Mouse (Mus musculus) cerebellum, postnatal 4 days (tissue): ENCODE measurements at regions not wholly inside any gene's neighbourhood (a gene's known extent, or its start where the extent isn't known, plus 50 kb on each side); places are given as distances from the start of the nearest gene placed in this dataset.
"Not testable (repeated sequence)": the region's sequence is repeated elsewhere in the genome, so short reads cannot be mapped to it uniquely, and the experiment has no call there.

Experiments used
- DNase-seq, 2 experiments: peaks; one replicate each; pipeline ENCODE4 v3.0.0; 2022; ENCODE audit warnings: low spot score in 2 of 2, mixed read lengths in 1 of 2

DNA sequence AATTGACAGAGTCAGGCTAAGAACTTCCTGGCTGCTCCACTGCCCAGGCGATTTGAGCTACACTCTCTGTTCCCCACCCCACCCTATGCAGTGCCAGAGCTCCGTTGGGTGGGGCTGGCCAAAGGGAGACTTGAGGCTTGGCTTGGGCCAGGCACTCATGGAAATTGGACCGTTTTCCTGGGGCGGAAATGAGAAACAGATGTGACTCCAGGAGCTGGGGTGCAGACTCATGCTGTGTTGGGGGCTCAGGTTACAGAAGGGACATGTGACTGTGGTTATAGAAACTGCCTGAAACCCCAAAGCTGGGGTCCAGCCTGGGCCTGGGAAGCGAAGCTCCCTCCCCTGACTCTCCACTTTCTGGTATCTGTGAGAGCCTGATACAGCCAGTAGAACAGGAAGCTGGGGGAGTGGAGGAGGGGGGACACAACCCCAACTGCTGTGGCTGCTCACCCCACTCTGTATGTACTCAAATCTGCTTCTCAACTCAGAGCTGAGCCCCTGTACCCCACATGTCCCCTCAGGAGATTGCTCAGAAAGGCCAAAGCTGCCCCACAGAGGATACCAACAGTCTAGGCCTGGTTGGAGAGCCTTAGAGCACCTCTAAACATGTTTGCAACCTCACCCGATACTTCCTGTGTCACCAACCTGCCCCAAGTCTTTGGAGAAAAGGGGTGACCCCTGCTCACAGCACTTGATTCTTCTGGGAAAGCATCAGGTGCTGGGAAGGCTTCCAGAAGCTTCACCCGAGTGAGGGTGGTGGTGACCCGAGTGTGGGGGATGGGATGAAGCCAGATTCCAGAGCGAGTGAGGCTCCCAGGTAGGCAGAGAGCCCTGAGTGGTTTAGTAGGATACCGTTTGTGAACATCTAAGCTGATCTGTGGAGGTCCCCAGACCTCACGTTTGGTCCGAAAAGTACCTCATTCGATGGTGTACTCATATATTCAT is 142.9 kb upstream of the Haao start:
- DNase-seq = no peak

DNA sequence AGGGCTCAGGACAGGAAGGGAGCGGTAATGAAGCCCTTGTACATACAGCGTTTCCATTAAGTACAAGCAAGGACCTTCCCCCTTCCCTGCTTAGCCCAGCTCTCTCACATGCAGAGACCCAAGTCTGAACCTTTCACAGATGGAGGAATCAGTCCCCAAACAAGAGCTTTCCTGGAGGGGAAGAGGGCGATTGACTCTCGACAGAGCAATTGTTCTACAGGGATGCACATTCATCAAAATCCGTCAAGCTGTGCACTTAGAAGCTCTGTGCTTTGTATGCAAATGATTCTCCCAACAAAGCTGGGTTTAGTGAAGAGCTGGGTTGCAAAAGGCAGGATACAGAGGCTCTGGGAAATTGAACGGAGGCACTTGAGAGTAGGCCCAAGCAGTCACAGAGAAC is 141.1 kb upstream of the Haao start:
- DNase-seq = no peak

DNA sequence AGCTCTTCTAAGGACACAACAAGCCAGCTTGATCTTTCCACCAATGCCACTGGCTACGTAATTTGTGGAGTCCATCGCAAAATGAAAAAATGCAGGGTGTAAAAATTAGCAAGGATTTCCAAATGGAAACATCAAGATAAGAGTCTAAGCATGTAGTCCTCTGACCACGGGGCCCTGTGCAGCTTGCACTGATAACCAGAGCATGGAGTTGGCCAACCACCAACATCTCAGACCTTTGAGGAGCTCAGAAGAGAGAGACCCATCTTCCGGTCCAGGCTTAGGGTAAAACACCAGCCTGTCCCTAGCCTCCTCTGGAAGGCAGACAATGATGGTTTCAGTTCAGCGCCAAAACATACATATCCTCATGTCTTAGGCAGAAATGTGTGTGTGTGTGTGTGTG is 140.4 kb upstream of the Haao start:
- no peak for DNase-seq

DNA sequence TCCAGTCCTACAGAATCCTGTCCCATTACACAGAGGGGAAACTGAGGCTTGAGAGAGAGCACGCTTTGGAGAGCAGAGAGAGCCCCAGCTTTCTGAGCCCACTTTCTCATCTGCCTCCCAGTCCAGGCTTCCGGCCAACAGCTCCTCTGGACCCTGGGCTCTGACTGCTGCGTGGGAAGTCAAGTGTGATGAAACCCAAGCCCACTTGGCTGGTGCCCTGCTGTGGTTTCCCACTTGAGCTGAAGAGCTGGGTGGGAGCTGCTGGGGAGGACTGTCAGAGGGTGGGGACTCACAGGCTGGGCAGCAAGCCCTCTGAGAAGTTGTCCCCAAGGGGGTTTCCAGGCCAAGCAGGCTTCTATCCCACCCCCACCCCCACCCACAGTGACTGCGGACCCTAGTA is 139.9 kb upstream of the Haao start:
- no peak for DNase-seq

DNA sequence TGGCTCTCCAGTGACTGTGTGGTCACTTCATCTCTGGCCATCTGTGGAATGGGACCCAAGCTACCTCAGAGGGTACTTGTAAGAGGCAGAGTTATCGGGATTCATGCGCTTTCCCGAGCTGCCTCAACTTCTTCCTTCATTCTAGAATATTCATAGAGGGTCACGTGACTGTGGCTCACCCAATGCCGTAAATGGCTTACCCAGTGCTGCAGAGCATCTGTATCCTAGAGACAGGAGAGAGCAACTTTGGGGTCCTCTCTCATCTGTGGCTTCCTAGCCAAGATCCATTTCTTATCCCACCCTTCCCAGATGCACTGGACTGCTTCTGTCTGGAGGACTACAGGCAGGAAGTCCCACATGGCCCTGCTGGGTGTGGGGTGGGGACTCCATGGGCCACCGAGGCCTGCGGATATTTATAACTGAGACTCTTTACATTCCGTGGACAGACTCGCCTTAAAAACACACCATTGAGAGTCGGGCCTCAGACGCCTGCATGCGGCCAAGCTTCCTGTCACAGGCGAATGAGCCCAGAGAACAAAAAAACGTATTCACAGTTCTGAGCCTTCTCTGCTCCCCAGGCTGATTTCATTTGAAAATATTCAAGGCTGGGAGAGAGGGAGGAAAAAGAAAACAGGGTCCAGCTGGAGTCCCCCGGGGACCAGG is 138.3 kb upstream of the Haao start:
- DNase-seq = no peak

DNA sequence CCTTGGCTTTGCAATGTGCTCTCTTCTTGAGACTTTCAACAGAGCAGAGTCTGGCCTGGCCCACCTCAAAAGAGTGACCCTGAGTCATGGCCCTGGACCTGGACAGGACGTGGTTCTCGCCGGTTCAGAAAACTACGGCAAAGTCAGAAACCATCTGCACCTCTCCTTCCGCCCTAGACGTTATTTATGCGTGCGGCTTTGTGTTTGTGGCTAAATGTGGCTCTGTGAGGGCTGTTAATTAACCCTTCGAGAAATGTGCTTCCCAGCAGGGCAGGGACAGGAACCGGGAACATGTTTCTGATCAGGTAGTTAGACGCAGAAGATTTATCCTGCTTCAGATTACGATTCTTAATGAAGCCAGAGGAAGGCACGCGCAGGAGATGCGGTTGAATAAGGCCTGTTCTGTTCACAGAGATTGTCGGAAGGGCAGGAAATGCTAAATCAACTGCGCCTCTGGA is 137.6 kb upstream of the Haao start:
- no peak for DNase-seq

DNA sequence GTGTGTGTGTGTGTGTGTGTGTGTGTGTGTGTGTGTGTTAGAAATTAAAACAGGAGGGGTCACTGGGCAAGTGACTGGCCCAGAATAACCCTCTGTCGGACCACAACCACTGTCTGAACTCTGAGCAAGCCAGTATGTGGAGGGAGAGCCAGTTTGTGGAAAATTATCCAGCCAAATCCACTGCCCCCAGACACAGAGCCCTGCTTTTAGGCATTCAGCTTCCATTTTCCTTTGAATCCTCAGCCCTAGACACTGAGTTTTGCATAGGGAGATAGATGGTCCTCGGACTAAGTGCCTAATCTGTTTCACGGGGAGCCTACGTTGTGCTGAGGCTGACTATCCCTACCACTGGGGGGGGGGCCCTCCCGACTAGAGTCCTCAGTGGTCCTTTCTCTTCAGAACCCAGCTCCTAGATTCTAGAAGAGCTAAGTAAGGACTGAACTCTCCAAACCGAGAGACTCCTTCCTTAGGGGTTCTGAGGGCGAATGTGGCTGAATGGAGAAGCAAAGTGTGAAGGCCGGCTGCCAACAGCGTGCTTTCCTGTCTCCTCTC is 136.2 kb upstream of the Haao start:
- DNase-seq = no peak

DNA sequence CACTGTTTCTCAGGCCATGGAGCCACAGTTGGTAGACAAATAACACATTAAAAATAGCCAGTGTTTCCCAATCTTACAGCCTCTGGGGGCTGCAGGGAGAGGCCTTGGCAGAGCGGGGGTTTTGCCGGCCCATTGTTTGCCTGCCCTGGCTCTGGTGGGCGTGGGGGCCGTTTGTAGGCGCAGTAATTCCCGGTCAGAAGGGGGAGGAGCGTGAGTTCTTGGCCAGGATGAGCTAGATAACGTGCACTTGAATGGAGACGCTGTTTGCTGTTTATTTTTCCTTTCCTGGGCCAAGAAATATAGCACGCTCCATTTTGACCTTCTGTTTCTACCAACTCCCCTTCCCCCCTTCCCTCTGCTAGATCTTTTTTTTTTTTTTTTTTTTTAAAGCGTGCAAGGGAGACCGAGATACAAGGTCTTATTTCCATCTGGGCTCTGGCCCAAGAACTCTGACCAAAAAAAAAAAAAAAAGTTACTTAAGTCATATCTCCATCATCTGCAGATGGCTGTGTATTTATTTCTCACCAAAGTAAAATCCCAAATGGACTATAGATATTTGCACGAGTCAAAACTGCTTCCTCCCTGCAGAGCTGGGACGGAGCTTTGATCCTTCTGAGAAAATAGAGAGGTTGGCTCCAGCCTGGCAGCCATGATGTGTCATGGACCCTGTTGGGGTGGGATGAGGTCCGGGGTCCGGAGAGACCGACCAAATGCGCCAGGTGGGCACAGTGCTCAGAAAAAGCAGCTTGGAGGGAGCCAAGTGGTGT is 135.5 kb upstream of the Haao start:
- DNase-seq = peak in 1 of 2 experiments; percentile 61

DNA sequence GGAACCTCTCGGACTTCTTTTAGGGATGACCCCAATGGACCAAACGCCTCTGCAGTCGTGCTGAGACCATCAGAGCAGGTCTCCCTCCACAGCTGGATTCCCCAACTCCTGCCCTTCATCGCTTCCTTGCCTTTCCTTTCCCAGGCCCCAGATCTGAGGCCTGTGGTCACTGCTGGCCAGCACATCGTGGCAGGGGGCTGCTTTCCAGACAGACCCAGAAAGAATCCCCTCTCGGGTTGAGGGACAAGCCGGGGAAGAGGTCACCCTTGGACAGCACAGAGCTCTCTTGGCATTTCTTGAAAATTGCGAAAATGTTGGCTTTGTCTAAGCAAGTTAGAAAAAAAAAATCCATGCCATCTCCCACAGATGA is 134.9 kb upstream of the Haao start:
- peak in 1 of 2 experiments; percentile 13 for DNase-seq

DNA sequence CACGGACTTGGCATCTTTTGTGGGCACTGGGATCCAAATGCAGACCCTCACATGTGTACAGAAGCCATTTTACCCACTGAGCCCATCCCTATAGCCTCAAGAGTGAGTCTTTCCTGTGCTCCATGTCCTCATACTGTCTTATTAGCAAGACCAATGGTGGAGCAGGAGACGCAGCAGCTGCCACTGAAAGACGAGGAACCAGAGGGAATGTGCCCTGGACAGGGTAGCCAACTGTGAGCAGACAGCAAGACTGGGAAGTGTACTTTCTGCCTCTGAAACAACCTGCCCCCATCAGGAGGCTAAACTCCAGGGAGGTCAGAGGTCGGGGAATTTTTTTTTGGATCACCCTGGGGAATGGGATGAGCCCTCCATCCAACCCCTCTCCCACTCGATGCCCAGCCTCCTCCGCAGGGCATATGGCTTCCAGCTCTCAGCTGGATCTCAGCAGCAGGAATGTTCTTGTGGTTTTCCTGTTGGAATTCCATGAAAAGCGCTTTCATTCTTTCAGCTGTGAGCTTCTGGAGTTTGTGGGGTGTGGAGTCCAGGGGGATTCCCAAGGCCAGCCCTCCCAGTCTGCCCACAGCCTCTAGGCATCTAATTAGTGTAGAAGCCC is 131.2 kb upstream of the Haao start:
- no peak for DNase-seq

DNA sequence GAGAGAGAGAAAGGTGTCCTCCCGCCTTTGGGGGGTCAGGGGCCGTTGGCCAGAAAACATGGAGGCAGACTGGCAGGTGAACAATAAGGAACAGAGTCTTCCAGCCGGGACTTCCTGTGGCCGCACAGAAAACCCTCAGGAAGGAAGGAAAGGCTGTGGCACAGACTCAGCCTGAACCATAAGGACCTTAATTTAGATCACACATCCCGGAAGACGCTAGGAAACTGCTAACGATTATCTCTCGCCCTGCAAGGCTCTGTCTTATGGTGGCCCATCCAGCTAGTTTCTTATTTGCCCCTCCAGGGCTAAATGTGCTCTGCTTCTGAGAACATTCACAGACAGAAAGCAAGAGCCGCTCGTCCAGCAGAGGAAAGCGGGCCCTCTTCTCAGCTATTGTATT is 130.0 kb upstream of the Haao start:
- DNase-seq = no peak

DNA sequence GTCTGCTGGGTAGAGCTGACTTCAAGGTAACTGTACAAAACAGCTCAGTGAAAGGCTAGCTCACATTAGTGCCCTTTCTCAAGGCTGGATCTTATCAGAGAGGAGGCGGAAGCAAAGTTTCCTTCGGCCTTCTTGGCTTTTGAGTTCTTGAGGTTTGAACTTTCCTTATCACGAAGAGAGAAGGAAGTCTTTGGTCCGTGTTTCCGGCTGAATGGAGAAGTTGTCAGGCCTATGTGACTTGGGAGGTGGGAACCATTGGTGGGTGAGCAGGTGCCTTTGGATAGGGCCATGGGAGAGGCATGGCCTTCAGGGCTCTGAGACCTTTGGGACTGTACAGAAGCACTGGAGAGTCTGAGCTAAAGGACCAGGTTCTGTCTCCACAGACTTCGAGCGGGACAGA is 128.1 kb upstream of the Haao start:
- no peak for DNase-seq

DNA sequence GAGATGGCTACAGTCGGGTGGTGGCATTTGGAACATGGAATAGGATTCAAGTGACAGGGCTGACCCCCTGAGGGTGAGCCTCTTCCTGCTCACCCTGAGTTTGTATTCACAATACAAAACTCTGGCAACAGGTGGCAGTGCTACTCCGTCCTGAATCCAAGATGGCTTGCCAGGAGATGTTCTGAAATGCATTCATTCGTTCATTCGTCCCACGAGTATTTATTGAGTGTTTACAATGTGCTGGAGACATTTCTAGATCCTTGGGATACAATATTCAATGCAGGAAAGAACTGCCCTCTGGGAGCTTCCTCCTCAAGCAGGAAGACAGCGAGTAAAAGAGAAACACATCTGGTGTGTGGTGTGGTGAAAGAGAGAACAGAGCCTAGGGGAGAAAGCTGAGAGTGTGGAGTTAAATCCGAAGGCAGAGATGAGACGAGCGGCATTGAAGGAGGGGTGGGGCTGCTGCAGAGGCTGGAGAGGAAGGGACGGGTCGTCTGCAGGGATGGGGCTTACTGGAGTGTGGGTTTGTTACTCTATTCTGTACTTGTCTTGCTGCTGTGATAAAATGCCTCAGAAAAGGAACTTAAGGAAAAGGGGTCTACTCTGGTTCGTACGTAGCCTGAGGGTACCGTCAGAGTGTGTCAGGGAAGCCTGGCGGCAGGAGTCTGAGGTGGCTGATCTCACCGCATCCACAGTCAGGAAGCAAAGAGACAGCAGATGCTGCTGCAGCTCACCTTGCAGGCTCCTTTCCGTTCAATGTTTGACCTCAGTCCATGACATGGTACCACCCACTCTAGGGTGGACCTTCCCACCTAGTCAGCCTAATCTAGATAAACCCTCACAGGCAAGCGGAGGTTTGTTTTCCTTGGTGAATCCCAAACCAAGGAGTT is 125.9 kb upstream of the Haao start:
- DNase-seq = peak in 1 of 2 experiments; percentile 45

DNA sequence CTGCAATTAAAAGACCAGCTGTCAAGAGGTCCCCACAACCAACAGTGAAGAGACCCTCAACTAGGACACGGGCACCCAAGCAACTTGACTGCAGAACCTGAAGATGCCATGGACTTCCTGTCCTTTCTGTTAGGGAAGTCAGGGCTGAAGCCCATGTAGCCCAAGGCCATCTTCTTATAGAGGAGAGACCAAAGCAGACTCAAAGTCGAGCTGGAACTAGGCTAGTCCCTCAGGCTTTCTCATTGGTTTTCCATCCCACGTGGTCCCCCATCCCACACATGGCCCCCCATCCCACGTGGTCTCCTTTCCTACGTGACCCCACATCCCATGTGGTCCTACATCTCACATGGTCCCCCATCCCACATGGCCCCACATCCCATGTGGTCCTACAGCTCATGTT is 125.1 kb upstream of the Haao start:
- DNase-seq = no peak

DNA sequence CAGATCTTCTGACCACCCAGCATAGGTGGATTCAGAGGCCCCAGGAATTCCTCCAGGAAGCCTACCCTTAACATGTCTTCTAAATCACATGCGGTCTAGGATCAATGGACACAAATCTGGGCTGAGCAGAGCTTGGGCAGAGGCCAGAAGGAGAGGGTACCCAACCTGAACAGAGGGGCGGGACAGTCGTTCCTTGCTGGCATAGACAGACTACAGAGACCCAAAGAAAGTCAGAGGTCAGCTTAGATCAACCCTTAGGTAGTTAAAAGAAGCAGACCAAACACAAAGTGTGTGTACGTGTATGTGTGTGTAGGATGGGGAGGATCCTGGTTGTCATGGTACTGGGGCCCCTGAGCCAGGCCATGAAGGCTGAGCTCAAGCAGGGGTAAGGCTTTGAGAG is 124.7 kb upstream of the Haao start:
- DNase-seq = no peak

DNA sequence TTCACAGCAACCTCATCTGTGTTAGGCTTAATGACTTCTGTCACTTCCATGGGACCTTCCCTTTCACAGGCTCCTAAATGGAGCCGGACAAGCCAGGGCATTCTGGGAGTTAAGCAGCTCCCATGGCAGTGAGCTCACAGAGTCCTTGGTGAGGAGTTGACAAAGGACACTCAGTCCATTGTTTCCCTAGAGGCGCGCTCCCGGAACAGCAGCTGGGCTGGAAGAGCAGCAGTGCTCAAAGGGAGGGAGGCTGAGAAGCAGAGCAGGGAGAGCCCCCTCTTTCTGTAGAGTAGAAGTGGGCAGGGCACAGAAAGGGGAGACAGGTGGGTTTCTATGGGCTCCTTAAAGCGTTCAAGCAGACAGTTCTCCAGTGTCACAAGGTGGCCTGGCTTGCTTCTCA is 124.3 kb upstream of the Haao start:
- DNase-seq = no peak

DNA sequence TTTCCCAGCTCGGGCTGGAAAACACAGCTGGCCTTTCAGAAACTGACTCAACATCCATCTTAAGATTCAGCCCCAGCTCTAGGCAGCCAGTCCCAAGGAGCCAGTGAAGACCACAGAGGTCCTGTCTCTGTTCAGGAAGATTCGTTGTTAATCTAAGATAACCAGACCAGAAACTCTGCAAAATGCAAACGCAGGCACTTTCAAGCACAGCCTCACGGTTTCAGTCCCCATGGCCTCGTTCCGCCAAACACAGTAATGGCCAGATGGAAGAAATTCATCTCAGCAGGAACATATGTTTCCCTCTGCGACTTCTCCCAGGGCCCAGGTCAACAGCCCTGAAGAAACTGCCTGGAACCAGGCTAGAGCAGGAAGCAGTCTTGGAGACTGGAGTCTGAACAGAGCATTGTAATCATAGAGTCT is 121.7 kb upstream of the Haao start:
- DNase-seq = no peak

DNA sequence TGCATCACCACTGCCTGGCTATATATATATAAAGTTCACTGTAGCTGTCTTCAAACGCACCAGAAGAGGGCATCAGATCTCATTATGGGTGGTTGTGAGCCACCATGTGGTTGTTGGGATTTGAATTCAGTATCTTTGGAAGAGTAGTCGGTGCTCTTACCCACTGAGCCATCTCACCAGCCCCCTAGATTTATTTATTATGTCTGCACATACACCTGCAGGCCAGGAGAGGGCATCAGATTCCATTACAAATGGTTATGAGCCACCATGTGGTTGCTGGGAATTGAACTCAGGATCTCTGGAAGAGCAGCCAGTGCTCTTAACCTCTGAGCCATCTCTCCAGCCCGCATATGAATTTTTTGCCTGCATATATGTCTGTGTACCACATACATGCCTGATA is 120.4 kb upstream of the Haao start:
- not testable (repeated sequence) for DNase-seq

DNA sequence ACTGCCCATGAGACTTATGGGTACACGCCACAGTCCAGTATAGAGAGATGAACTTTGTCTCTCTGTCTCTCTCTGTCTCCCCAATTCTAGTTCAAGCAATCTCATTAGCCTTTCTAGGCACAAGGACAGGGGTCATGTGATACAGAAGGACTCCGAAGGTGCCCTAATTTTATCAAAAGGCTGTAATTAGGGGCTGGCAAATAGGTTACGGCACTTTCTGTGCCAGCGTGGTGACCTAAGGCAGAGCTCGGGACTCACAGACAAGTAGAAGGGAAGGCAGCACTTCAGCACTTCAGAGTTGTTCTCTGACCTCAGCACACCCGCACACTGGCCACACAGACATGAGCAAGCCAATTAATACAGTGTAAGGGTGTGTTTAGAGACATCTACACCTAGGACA is 119.2 kb upstream of the Haao start:
- DNase-seq = no peak

DNA sequence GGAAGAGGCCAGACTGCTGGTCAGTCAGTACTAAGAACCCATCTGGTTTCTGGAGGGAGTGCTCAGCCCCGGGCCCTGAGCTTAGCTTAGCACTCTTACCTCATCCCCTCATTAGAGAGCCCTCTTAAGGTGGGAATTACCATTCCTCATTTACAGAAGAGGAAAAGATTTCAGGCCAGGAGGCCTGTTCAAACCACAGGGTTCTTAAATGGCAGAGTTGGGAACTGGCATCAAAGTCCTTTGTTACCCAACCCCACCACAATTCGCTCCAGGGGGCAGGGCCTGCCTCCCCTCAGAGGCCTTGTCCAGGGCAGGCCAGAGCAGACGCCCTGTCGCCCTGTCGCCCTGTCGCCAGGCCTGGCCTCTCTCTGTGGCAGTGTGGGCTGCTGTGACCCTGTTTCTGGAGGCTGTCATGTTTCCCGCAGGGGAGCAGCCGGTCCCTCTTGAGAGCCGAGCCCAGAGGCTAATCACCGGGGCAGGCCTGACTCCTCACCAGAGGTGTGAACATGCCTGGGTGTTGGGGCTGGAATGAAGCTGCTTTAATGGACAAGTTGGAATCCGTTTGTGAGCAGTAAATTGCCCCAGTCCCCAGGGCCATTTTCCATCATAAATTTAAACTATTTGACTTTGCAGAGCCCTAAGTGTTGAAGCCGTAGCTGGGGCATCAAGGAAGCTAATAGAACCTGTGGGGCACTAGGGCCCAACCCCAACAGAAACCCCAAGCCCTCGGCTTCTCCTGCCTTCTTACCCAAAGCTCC is 116.9 kb upstream of the Haao start:
- no peak for DNase-seq
